Mouse (Mus musculus): ENCODE results near the gene Gm2832. TPM values are rescaled to one million over a fixed set of nuclear protein-coding genes. Genes with fewer than 3 reads are reported as not detected.

Gene Gm2832
- not detected in 4 replicates for total RNA-seq (2023)

DNA sequence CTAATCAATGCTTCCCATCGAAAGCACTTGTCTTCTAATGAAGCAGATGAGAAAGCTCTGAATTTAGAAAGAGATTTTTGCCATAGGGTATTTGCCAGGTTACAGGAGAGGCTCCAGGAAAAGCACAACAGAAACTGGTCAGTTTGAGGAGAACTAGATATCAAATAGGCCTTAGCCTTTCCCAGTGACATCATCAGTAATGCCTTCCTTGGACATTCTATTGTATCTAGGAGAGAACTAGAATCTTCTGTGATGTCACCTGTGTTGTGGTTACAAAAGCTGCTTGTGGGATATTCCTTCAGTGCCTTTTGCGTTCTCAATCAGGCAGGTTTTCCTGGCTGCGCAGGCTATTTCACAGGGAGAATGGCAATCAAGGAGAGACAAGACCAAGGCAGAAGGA is at the start of gene Gm2832:
Gene Gm2832, plus strand, starts transcription at position 301 of the 400 bp plus-strand sequence.

Other genes starting within 250 kb of the Gm2832 start
- not detected in 4 replicates for gene Dydc2, start 209.6 kb upstream of the Gm2832 start, total RNA-seq (2023)
- not detected in 4 replicates for gene Dydc1, start 205.9 kb upstream of the Gm2832 start, total RNA-seq (2023)
- not detected in 4 replicates for gene Mat1a, start 173.8 kb upstream of the Gm2832 start, total RNA-seq (2023)
- gene Sftpa1, start 147.0 kb upstream of the Gm2832 start, total RNA-seq (2023): not detected in 4 replicates
- not detected in 4 replicates for gene Mbl1, start 127.3 kb upstream of the Gm2832 start, total RNA-seq (2023)
- not detected in 4 replicates for gene Sftpd, start 93.7 kb upstream of the Gm2832 start, total RNA-seq (2023)
- not detected in 4 replicates for gene Gm5798, start 69.8 kb downstream of the Gm2832 start, total RNA-seq (2023)
- not detected in 4 replicates for gene Gm7945, start 107.6 kb downstream of the Gm2832 start, total RNA-seq (2023)
- gene Gm6482, start 129.5 kb downstream of the Gm2832 start, total RNA-seq (2023): not detected in 4 replicates
- not detected in 4 replicates for gene Gm7954, start 174.7 kb downstream of the Gm2832 start, total RNA-seq (2023)
- not detected in 4 replicates for gene Gm3486, start 210.7 kb downstream of the Gm2832 start, total RNA-seq (2023)